Mouse (Mus musculus) liver, embryonic 14.5 days (tissue): ENCODE data around the gene Hipk1. TPM values are rescaled to one million over a fixed set of nuclear protein-coding genes. Genes with fewer than 3 reads are reported as not detected.

Experiments used
- ATAC-seq: fragments of 200-750 bp; cut with Nextera tagmentation; 2 replicates; pipeline ENCODE4 v1.8.0; 2017; ENCODE audit warnings: moderate number of reproducible peaks, mild to moderate bottlenecking, moderate library complexity; ENCODE audit not compliant: insufficient read depth
- DNase-seq, 3 experiments: peaks; one replicate each; pipeline ENCODE4 v3.0.0-alpha.2; 2012 to 2013; ENCODE audit warnings: low read depth in 3 of 3, low spot score in 3 of 3
- H3K27ac ChIP-seq: fragments of 300-500 bp; sonication (generic); 2 replicates; pipeline ENCODE4 v1.5.1; 2014; ENCODE audit warnings: moderate library complexity, mild to moderate bottlenecking, control low read depth, inconsistent platforms
- H3K27me3 ChIP-seq: fragments of 300-500 bp; sonication (generic); 2 replicates; pipeline ENCODE4 v1.6.1; 2014; ENCODE audit warnings: mild to moderate bottlenecking, low read length, moderate library complexity; ENCODE audit not compliant: control insufficient read depth, insufficient read depth
- H3K36me3 ChIP-seq: fragments of 300-500 bp; sonication (generic); replicated peaks from 2 replicates; pipeline ENCODE4 v1.6.1; 2014; ENCODE audit warnings: low read depth; ENCODE audit not compliant: control insufficient read depth, insufficient read depth
- H3K4me1 ChIP-seq, 2 experiments: fragments of 200-500 bp in 1 of 2; fragments of 300-500 bp in 1 of 2; sonication (generic) in 1 of 2; replicated peaks; 2 replicates each; pipeline ENCODE4 v1.6.1; 2012 to 2014; ENCODE audit warnings: antibody characterized with exemption in 1 of 2, inconsistent platforms in 1 of 2, low read length in 1 of 2; ENCODE audit not compliant: control insufficient read depth in 2 of 2, insufficient read depth in 2 of 2
- H3K4me2 ChIP-seq: fragments of 300-500 bp; sonication (generic); 2 replicates; pipeline ENCODE4 v1.6.1; 2014; ENCODE audit warnings: low read depth, mild to moderate bottlenecking, control low read depth, moderate library complexity
- H3K4me3 ChIP-seq, 2 experiments: fragments of 200-500 bp in 1 of 2; fragments of 300-500 bp in 1 of 2; sonication (generic) in 1 of 2; 2 replicates each; pipeline ENCODE4 v1.5.1; 2012 to 2014; ENCODE audit warnings: low read depth in 2 of 2, low read length in 2 of 2, mild to moderate bottlenecking in 2 of 2, control low read depth in 1 of 2, inconsistent platforms in 1 of 2, moderate library complexity in 1 of 2; ENCODE audit not compliant: insufficient read depth in 1 of 2
- H3K9ac ChIP-seq: fragments of 300-500 bp; sonication (generic); replicated peaks from 2 replicates; pipeline ENCODE4 v1.6.1; 2014; ENCODE audit warnings: mild to moderate bottlenecking, control low read depth, moderate library complexity
- H3K9me3 ChIP-seq: fragments of 300-500 bp; sonication (generic); 2 replicates; pipeline ENCODE4 v1.6.1; 2016; ENCODE audit warnings: low read length, mixed read lengths; ENCODE audit not compliant: control insufficient read depth
- CTCF ChIP-seq: IDR thresholded peaks from 2 replicates; pipeline ENCODE4 v1.5.1; 2016; ENCODE audit warnings: antibody characterized with exemption, low read depth, control low read depth
- EP300 ChIP-seq: IDR thresholded peaks from 2 replicates; pipeline ENCODE4 v1.6.1; 2016; ENCODE audit warnings: antibody characterized with exemption, low read depth
- WGBS: fragments of 180-500 bp; shearing (Covaris S2); extraction: QIAGEN DNeasy Blood & Tissue Kit; methylation state at CpG from one replicate; pipeline ENCODE4 v1.1.7; 2014; ENCODE audit not compliant: insufficient replicate concordance; 5-methylcytosine and 5-hydroxymethylcytosine counted together
- polyA plus RNA-seq, 2 experiments: library from polyadenylated mRNA; depleted of rRNA in 1 of 2; stranded (reverse) in 1 of 2; unstranded in 1 of 2; fragments of >200 nt; fragmentation: Nextera tagmentation in 1 of 2; extraction: Ambion mirVana in 1 of 2; gene quantifications; 2 replicates each; pipeline versions ENCODE4 v1.2.1 to v1.2.3; 2012 to 2014

Gene Hipk1
- polyA plus RNA-seq, 2 experiments, result 17.1 to 22.4 TPM

GRCm38 (mm10) chr3:103696388-103696925 lies 94.9 kb downstream of the Hipk1 start:
- Histone ChIP-seq H3K4me2 (no peak overlapping the region), H3K27me3 (no peaks in the 10 kb centered on the region), H3K36me3 (no peaks in the 10 kb centered on the region), H3K9me3 (no peaks in the 10 kb centered on the region), H3K9ac (no peak overlapping the region), H3K4me3 (no peak overlapping the region), H3K27ac (no peak overlapping the region), H3K4me1 (no peaks in the 10 kb centered on the region)
- no peak for TF ChIP-seq EP300
- no peak for TF ChIP-seq CTCF
- DNase-seq (no peak), ATAC-seq (no peak)
- WGBS, result 63% methylated on average over 1 of the region's 1 CpGs

DNA sequence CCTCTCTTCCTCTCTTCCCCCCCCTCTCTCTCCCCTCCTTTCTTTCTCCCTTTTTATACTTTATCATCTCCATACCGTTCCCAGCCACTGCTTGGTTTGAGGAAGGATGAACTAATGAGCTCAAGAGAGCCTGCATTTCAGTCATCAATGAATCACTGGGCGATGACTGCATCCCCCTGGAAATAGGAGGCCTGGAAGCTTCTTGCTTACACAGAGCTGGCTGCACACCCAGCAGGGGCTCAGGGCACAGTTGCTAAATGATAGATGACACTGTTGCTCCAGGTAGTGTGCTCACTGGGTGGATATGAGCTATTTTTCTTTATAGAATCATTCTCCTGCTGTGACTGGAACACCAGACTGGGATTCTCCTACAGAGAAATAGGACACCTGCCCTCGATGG lies 95.8 kb downstream of the Hipk1 start:
- Histone ChIP-seq H3K4me2 (no peak overlapping the region), H3K27ac (no peak overlapping the region), H3K9me3 (no peaks in the 10 kb centered on the region), H3K9ac (no peak overlapping the region), H3K4me3 (no peak overlapping the region), H3K36me3 (no peaks in the 10 kb centered on the region), H3K4me1 (no peaks in the 10 kb centered on the region), H3K27me3 (no peaks in the 10 kb centered on the region)
- ATAC-seq, result no peak
- no peak for DNase-seq
- TF ChIP-seq CTCF (no peak), EP300 (no peak)
- WGBS, result 35% methylated on average over 3 of the region's 3 CpGs

GRCm38 (mm10) chr3:103690506-103690905 lies 100.9 kb downstream of the Hipk1 start:
- H3K9ac ChIP-seq, result no peak overlapping the region
- TF ChIP-seq EP300, result no peak
- peak; percentile 27 for TF ChIP-seq CTCF
- no peaks in the 10 kb centered on the region for H3K36me3 ChIP-seq
- H3K9me3 ChIP-seq, result no peaks in the 10 kb centered on the region
- no peaks in the 10 kb centered on the region for H3K4me1 ChIP-seq
- no peak overlapping the region for H3K27ac ChIP-seq
- no peak for DNase-seq
- ATAC-seq, result no peak
- H3K4me2 ChIP-seq, result no peak overlapping the region
- H3K4me3 ChIP-seq, result no peak overlapping the region
- WGBS, result 54% methylated on average over 3 of the region's 3 CpGs
- no peaks in the 10 kb centered on the region for H3K27me3 ChIP-seq

Other genes starting within 250 kb of the Hipk1 start
- 0.01 and 0.02 TPM in 2 replicates for gene Syt6, start 216.3 kb downstream of the Hipk1 start, polyA plus RNA-seq (2012; rRNA removed)
- not detected in 2 replicates for gene Syt6, start 216.3 kb downstream of the Hipk1 start, polyA plus RNA-seq (2014; fragmentation: Nextera tagmentation; extraction: Ambion mirVana)
- 0.04 and 0.10 TPM in 2 replicates for gene Atg4a-ps, start 145.5 kb downstream of the Hipk1 start, polyA plus RNA-seq (2012; rRNA removed)
- gene Atg4a-ps, start 145.5 kb downstream of the Hipk1 start, polyA plus RNA-seq (2014; fragmentation: Nextera tagmentation; extraction: Ambion mirVana), result 0.15 and 0.23 TPM in 2 replicates
- 1.2 and 1.3 TPM in 2 replicates for gene Olfml3, start 53.6 kb downstream of the Hipk1 start, polyA plus RNA-seq (2012; rRNA removed)
- 1.7 and 2.0 TPM in 2 replicates for gene Olfml3, start 53.6 kb downstream of the Hipk1 start, polyA plus RNA-seq (2014; fragmentation: Nextera tagmentation; extraction: Ambion mirVana)
- gene Gm10964, start 52.2 kb downstream of the Hipk1 start, polyA plus RNA-seq (2012; rRNA removed), result not detected in 2 replicates
- gene Gm10964, start 52.2 kb downstream of the Hipk1 start, polyA plus RNA-seq (2014; fragmentation: Nextera tagmentation; extraction: Ambion mirVana), result not detected in 2 replicates
- 9.7 and 11.5 TPM in 2 replicates for gene Dclre1b, start 17.9 kb upstream of the Hipk1 start, polyA plus RNA-seq (2012; rRNA removed)
- 24.9 and 27.4 TPM in 2 replicates for gene Dclre1b, start 17.9 kb upstream of the Hipk1 start, polyA plus RNA-seq (2014; fragmentation: Nextera tagmentation; extraction: Ambion mirVana)
- 11.0 and 11.4 TPM in 2 replicates for gene Ap4b1, start 18.0 kb upstream of the Hipk1 start, polyA plus RNA-seq (2012; rRNA removed)
- 12.8 and 15.3 TPM in 2 replicates for gene Ap4b1, start 18.0 kb upstream of the Hipk1 start, polyA plus RNA-seq (2014; fragmentation: Nextera tagmentation; extraction: Ambion mirVana)
- gene Gm43064, start 18.0 kb upstream of the Hipk1 start, polyA plus RNA-seq (2012; rRNA removed), result 0.48 and 1.6 TPM in 2 replicates
- gene Gm43064, start 18.0 kb upstream of the Hipk1 start, polyA plus RNA-seq (2014; fragmentation: Nextera tagmentation; extraction: Ambion mirVana), result 0.10 and 0.34 TPM in 2 replicates
- 2.0 and 3.2 TPM in 2 replicates for gene Bcl2l15, start 41.0 kb upstream of the Hipk1 start, polyA plus RNA-seq (2012; rRNA removed)
- gene Bcl2l15, start 41.0 kb upstream of the Hipk1 start, polyA plus RNA-seq (2014; fragmentation: Nextera tagmentation; extraction: Ambion mirVana), result 1.5 and 1.7 TPM in 2 replicates
- gene Ptpn22, start 68.2 kb upstream of the Hipk1 start, polyA plus RNA-seq (2012; rRNA removed), result 0.77 and 1.5 TPM in 2 replicates
- gene Ptpn22, start 68.2 kb upstream of the Hipk1 start, polyA plus RNA-seq (2014; fragmentation: Nextera tagmentation; extraction: Ambion mirVana), result 1.3 and 1.4 TPM in 2 replicates
- 2.6 and 3.3 TPM in 2 replicates for gene Rsbn1, start 122.6 kb upstream of the Hipk1 start, polyA plus RNA-seq (2012; rRNA removed)
- 3.6 and 3.8 TPM in 2 replicates for gene Rsbn1, start 122.6 kb upstream of the Hipk1 start, polyA plus RNA-seq (2014; fragmentation: Nextera tagmentation; extraction: Ambion mirVana)
- gene Phtf1, start 176.5 kb upstream of the Hipk1 start, polyA plus RNA-seq (2012; rRNA removed), result 1.9 and 3.0 TPM in 2 replicates
- gene Phtf1, start 176.5 kb upstream of the Hipk1 start, polyA plus RNA-seq (2014; fragmentation: Nextera tagmentation; extraction: Ambion mirVana), result 5.9 TPM in 2 replicates